Mouse (Mus musculus) kidney, embryonic 15.5 days (tissue): ENCODE measurements around the gene Nfkbil1. TPM values are rescaled to one million over a fixed set of nuclear protein-coding genes. Genes with fewer than 3 reads are reported as not detected.

ENCODE experiments used
- ATAC-seq: fragments of 200-750 bp; cut with Nextera tagmentation; replicated peaks from 2 replicates; pipeline ENCODE4 v1.8.0; 2017; ENCODE audit warnings: moderate TSS enrichment; ENCODE audit not compliant: low FRiP score
- H3K27ac ChIP-seq: fragments of 300-500 bp; sonication (generic); 2 replicates; pipeline ENCODE4 v1.5.1; 2015; ENCODE audit warnings: mild to moderate bottlenecking, inconsistent platforms
- H3K27me3 ChIP-seq: fragments of 300-500 bp; sonication (generic); 2 replicates; pipeline ENCODE4 v1.6.1; 2015; ENCODE audit warnings: inconsistent platforms
- H3K36me3 ChIP-seq: fragments of 300-500 bp; sonication (generic); 2 replicates; pipeline ENCODE4 v1.6.1; 2015; ENCODE audit warnings: inconsistent platforms
- H3K4me1 ChIP-seq: fragments of 300-500 bp; sonication (generic); 2 replicates; pipeline ENCODE4 v1.6.1; 2015; ENCODE audit warnings: inconsistent platforms
- H3K4me2 ChIP-seq: fragments of 300-500 bp; sonication (generic); 2 replicates; pipeline ENCODE4 v1.6.1; 2015; ENCODE audit warnings: moderate library complexity, mild to moderate bottlenecking, inconsistent platforms
- H3K4me3 ChIP-seq: fragments of 300-500 bp; sonication (generic); replicated peaks from 2 replicates; pipeline ENCODE4 v1.5.1; 2015; ENCODE audit warnings: mild to moderate bottlenecking, inconsistent platforms
- H3K9ac ChIP-seq: fragments of 300-500 bp; sonication (generic); 2 replicates; pipeline ENCODE4 v1.6.1; 2015; ENCODE audit warnings: mild to moderate bottlenecking, inconsistent platforms
- H3K9me3 ChIP-seq: fragments of 300-500 bp; sonication (generic); replicated peaks from 2 replicates; pipeline ENCODE4 v1.6.1; 2016; ENCODE audit warnings: inconsistent platforms
- WGBS: fragments of 180-500 bp; shearing (Covaris S2); methylation state at CpG from one replicate; pipeline ENCODE4 v1.1.7; 2015; ENCODE audit warnings: mixed read lengths; 5-methylcytosine and 5-hydroxymethylcytosine counted together
- polyA plus RNA-seq: library from polyadenylated mRNA; unstranded; fragments of >200 nt; fragmentation: Nextera tagmentation; extraction: Ambion mirVana; gene quantifications from 2 replicates; pipeline ENCODE4 v1.2.1, GENCODE M21; 2015

Gene Nfkbil1
- polyA plus RNA-seq, 1 experiment from 2014 or later, result 11.3 TPM

DNA sequence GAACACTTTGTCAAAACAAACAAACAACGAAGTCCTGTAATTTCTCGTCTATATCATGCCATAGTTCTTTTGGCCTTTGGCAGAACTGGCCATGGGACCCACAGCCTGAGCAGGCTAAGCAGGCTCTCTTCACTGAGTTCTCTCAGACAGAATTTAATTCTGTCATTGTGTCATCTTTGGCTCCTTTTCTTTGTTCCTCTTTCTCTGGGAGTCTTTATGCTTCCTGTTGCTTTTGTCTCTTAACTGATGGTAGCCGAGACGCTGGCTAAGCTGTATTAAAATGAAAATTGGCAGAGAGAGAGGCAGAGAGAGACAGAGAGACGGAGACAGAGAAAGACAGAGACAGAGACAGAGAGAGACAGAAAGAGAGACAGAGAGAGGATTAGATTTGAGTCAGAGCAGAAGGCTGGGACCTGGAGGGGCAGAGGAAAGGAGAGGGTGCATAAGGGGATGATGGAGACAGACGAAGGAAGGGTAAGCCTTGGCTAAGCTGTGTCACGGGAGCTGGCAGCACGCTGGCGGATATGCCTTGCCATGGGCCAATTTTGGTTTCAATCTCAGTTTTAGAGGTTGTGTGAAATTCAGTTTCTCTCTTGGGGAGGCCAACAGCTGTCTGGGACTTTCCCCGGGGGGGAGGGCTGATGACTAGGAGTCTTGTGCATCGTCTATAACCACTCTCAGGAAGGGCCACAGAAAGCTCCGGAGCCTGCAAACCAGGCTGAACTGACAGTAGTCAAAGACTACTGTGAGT lies 25.6 kb downstream of the Nfkbil1 start:
- WGBS, result 84% methylated on average over 12 of the region's 12 CpGs
- ATAC-seq, result no peak
- Histone ChIP-seq H3K4me2 (no peak overlapping the region), H3K4me3 (no peak overlapping the region), H3K4me1 (peaks cover 12% of the 10 kb centered on the region; the same call in 1 of the 2 replicates), H3K27ac (no peak overlapping the region), H3K9me3 (no peaks in the 10 kb centered on the region), H3K9ac (no peak overlapping the region), H3K27me3 (0 out of 2 replicates have a peak, but pooled peaks cover 4% of the 10 kb centered on the region), H3K36me3 (no peaks in the 10 kb centered on the region)

DNA sequence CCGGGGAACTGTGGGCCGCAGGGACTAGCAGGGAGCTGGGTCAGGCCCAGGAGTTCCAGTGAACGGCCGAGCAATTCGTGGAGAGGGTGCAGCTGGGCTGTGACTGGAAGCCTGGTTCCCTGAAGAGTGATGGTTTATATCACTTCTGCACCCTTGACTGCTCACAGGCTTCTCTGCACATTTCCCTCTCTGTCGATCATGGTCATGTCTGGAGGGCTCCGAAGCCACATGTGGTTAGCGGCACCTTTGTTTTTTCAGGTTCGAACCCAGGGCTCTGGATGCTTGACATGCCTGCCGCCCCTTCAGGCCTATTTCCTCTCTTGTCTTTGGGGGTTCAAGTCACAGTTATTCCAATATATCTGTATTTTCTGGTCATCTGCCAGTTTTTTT lies 30.2 kb downstream of the Nfkbil1 start:
- ATAC-seq, result 0 out of 2 replicates have a peak, but pooled peaks have one; percentile 33
- WGBS, result 44% methylated on average over 10 of the region's 10 CpGs

DNA sequence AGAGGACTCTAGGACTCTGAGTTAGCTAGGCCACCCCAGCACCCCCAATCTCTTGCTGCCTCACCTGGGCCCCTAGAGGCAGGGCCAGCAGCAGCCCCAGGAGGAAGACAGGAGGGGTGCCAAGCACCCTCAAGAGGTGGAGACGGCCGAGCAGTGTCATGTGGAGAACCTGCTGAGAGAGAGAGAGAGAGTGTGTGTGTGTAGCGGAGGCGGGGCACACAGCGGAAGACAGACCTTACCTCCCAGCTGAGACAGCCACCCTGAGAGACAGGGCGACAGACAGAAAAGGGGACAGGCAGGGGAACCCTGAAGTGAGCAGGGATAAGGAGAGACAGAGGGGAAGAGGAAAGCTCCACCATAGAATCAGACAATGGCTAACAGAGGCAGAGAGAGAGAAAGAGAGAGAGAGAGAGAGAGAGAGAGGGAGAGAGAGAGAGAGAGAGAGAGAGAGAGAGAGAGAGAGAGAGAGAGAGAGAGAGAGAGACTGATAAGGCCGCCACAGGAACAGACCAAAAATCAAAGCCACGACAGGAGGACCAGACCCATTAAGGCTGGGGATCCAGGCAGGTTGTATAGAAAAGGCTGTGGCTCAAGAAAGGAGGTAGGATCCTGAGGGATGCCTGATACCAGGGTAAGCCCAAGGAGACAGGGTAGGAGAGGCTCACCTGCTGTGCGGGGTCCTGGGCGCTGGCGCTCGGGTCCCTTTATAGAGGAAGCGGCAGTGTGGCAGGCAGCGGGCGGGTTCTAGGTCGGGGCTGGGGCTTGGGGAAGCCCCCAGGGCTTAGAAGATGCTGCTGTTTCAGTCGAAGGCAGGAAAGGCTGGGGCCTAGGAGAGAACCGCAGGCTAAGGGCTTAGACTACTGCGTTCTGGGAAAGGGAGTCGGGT lies 30.9 kb downstream of the Nfkbil1 start, which contains the start of gene Lta:
Lta (minus strand) TSS at position 858 of the 886 bp plus-strand sequence.
- H3K9me3 ChIP-seq, result no peaks in the 10 kb centered on the region
- no peak within 1 kb of the TSS for H3K9ac ChIP-seq
- WGBS, result 38% methylated on average over 20 of the region's 20 CpGs
- peaks cover 53% of the 10 kb centered on the region for H3K27me3 ChIP-seq
- peaks cover 10% of the 10 kb centered on the region for H3K4me1 ChIP-seq
- no peaks in the 10 kb centered on the region for H3K36me3 ChIP-seq
- no peak within 1 kb of the TSS for H3K4me3 ChIP-seq
- no peak within 1 kb of the TSS for H3K4me2 ChIP-seq
- H3K27ac ChIP-seq, result no peak within 1 kb of the TSS
- no peak for ATAC-seq

More for the DNA sequence above, 30.2 kb downstream of the Nfkbil1 start:
- Histone ChIP-seq H3K36me3 (no peaks in the 10 kb centered on the region), H3K27ac (no peak overlapping the region), H3K27me3 (peaks cover 47% of the 10 kb centered on the region), H3K4me3 (no peak overlapping the region), H3K9me3 (no peaks in the 10 kb centered on the region), H3K4me2 (no peak overlapping the region), H3K4me1 (peaks cover 10% of the 10 kb centered on the region), H3K9ac (no peak overlapping the region)

DNA sequence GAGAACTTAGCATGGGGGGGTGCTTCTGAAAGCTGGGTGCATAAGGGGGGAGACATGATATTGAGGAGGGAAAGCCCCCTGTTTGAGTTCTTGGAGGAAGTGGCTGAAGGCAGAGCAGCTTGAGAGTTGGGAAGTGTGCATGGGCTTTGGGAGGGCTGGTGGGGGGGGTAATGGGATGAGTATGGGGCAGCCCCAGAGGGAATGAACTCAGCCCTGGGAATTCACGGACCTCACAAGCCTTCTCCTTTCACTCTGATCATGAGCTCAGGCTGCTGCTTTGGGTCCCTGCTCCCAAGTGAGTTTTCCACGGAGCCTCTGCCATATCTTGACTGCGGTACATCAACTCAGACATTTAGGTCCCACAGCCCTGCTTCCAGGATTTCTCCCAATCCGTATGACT lies 33.1 kb downstream of the Nfkbil1 start:
- Histone ChIP-seq H3K4me3 (no peak overlapping the region), H3K27me3 (peaks cover 66% of the 10 kb centered on the region), H3K36me3 (no peaks in the 10 kb centered on the region), H3K4me2 (no peak overlapping the region), H3K27ac (no peak overlapping the region), H3K9me3 (no peaks in the 10 kb centered on the region), H3K4me1 (peaks cover 10% of the 10 kb centered on the region), H3K9ac (no peak overlapping the region)
- no peak for ATAC-seq
- 78% methylated on average over 4 of the region's 4 CpGs for WGBS

DNA sequence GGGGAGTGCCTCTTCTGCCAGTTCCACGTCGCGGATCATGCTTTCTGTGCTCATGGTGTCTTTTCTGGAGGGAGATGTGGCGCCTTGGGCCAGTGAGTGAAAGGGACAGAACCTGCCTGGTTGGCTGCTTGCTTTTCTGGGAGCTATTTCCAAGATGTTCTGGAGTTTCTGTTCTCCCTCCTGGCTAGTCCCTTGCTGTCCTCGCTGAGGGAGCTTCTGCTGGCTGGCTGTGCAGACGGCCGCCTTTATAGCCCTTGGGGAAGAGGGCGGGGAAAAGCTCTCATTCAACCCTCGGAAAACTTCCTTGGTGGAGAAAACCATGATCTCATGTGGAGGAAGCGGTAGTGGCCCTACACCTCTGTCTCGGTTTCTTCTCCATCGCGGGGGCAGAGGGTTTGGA lies 33.8 kb downstream of the Nfkbil1 start, which contains the start of gene Tnf:
Tnf (minus strand) TSS at position 221 of the 400 bp plus-strand sequence.
- 29% methylated on average over 13 of the region's 13 CpGs for WGBS
- Histone ChIP-seq H3K4me3 (0 out of 2 replicates have a peak within 1 kb of the TSS, but pooled peaks have one; percentile 4), H3K9me3 (no peaks in the 10 kb centered on the region), H3K4me1 (peaks cover 10% of the 10 kb centered on the region), H3K27me3 (peaks cover 70% of the 10 kb centered on the region), H3K36me3 (no peaks in the 10 kb centered on the region), H3K9ac (no peak within 1 kb of the TSS), H3K4me2 (peak within 1 kb of the TSS; percentile 35), H3K27ac (no peak within 1 kb of the TSS)
- ATAC-seq, result no peak

DNA sequence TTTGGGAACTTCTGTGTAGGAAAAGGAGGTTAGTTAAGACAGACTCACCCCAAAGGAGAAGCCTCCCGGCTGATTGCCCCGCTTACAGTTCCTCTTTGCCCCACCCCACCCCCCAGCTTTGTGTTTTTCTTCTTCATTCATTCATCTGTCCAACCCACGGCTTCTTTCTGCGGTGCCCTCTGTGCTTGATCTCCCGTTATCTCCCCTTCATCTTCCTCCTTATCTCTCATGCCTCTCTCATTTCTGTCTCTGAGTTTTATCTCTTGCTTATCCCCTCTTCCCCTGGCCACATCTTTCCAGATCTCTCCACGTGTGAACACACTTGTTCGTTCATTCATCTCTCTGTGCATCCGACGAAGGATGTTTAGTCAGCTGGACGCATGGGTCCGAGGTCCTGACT lies 34.5 kb downstream of the Nfkbil1 start:
- no peak for ATAC-seq
- Histone ChIP-seq H3K9me3 (no peaks in the 10 kb centered on the region), H3K27me3 (peaks cover 77% of the 10 kb centered on the region), H3K27ac (no peak overlapping the region), H3K9ac (no peak overlapping the region), H3K4me3 (no peak overlapping the region), H3K36me3 (no peaks in the 10 kb centered on the region), H3K4me2 (no peak overlapping the region), H3K4me1 (peaks cover 12% of the 10 kb centered on the region)
- 62% methylated on average over 11 of the region's 11 CpGs for WGBS

DNA sequence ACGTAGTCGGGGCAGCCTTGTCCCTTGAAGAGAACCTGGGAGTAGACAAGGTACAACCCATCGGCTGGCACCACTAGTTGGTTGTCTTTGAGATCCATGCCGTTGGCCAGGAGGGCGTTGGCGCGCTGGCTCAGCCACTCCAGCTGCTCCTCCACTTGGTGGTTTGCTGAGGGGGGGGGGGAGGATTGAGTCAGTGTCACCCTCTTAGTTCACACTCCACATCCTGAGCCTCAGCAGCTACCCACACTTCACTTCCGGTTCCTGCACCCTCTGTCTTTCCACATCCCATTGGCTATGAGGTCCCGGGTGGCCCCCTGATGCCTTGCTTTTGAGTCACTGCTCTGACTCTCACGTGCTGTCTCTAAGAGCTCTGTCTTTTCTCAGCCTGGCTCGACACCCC lies 35.2 kb downstream of the Nfkbil1 start:
- Histone ChIP-seq H3K27ac (no peak overlapping the region), H3K36me3 (no peaks in the 10 kb centered on the region), H3K9ac (no peak overlapping the region), H3K4me3 (no peak overlapping the region), H3K27me3 (peaks cover 83% of the 10 kb centered on the region), H3K9me3 (no peaks in the 10 kb centered on the region), H3K4me1 (peaks cover 19% of the 10 kb centered on the region), H3K4me2 (no peak overlapping the region)
- WGBS, result 89% methylated on average over 11 of the region's 11 CpGs
- ATAC-seq, result no peak

DNA sequence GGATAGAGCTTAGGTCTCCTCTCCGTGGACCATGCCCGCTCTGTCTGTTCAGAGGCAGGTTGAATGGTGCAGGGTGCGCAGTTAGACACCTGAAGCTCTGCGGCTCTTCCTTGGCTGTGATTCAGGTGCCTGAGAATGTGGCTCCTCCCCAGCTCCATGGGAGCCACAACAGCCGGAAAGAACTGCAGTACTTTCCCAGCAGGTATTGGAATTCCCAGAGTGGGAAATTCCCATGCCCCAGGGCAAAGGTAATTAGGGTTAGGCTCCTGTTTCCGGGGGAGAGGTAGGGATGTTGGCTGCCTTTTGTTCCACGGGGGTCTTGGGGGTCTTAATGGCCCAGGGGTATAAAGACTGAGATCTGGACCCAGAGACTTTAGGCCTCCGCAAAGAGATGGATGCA lies 36.6 kb downstream of the Nfkbil1 start:
- Histone ChIP-seq H3K36me3 (no peaks in the 10 kb centered on the region), H3K27me3 (peaks cover 88% of the 10 kb centered on the region), H3K9me3 (no peaks in the 10 kb centered on the region), H3K9ac (no peak overlapping the region), H3K4me2 (no peak overlapping the region), H3K4me1 (peaks cover 26% of the 10 kb centered on the region), H3K27ac (no peak overlapping the region), H3K4me3 (no peak overlapping the region)
- ATAC-seq, result no peak
- 31% methylated on average over 8 of the region's 8 CpGs for WGBS

DNA sequence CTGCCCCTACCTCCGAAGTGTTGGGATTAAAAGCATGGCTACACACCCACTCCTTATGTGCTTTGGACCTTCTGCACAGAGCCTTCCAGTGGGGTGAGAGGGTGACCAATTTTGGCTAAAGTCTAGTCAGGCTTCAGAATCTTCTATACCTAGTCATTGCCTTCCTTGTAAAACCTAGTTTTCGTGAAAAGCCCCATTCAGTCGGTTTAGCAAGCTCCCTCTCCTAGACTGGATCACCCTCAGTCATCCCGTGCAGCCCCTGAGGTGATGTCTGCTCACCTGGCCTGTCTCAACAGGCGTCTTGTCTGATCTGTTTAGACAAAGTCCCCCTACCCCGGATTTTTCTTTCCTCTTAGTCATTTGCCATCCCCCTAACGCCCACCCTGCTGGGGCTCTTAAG lies 37.6 kb downstream of the Nfkbil1 start:
- ATAC-seq, result no peak
- 71% methylated on average over 7 of the region's 7 CpGs for WGBS
- H3K27ac ChIP-seq, result no peak overlapping the region

DNA sequence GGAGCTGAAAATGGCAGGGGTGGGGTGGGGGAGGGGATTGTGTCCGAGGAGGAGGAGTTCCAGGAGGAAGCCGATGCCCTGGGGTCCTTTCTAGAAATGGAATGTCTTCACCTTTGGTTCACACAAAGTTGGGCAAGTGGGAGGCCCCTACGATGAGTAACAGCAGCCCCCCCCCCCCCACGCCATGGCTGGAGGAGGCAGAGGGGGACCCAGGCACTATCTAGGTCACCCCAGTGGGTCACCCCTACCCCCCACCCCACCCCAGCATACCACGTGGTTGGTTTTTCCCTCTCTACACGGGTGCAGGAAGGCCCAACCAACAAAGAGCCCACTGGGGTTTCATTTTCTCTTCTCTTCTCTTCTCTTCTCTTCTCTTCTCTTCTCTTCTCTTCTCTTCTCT lies 38.5 kb downstream of the Nfkbil1 start:
- H3K4me2 ChIP-seq, result no peak overlapping the region
- no peaks in the 10 kb centered on the region for H3K9me3 ChIP-seq
- H3K4me3 ChIP-seq, result no peak overlapping the region
- H3K36me3 ChIP-seq, result no peaks in the 10 kb centered on the region
- peaks cover 78% of the 10 kb centered on the region for H3K27me3 ChIP-seq
- H3K27ac ChIP-seq, result no peak overlapping the region
- peaks cover 26% of the 10 kb centered on the region for H3K4me1 ChIP-seq
- ATAC-seq, result no peak
- WGBS, result 46% methylated on average over 6 of the region's 6 CpGs
- H3K9ac ChIP-seq, result no peak overlapping the region

More for the DNA sequence above, 37.6 kb downstream of the Nfkbil1 start:
- H3K9me3 ChIP-seq, result no peaks in the 10 kb centered on the region
- no peak overlapping the region for H3K9ac ChIP-seq
- H3K27me3 ChIP-seq, result peaks cover 87% of the 10 kb centered on the region
- no peak overlapping the region for H3K4me2 ChIP-seq
- H3K36me3 ChIP-seq, result no peaks in the 10 kb centered on the region
- no peak overlapping the region for H3K4me3 ChIP-seq
- H3K4me1 ChIP-seq, result peaks cover 26% of the 10 kb centered on the region

DNA sequence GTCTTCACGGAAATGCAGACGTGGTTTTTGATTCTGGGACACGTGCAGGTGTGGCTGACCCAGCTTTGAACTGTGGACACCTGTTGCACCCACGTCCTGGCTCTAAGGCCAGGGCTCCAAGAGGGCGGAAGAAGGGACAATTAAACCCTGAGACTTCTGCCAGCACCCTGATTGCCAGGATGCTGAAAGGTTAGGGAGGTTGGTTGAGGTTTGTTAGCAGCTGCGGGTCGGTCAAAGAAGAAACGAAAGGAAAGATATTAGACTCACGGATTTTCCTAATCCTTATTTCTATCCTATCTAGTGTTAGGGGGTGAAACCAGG lies 39.3 kb downstream of the Nfkbil1 start:
- Histone ChIP-seq H3K4me3 (peak overlapping the region; percentile 49), H3K36me3 (no peaks in the 10 kb centered on the region), H3K9me3 (no peaks in the 10 kb centered on the region), H3K4me1 (peaks cover 22% of the 10 kb centered on the region), H3K27me3 (peaks cover 70% of the 10 kb centered on the region), H3K4me2 (peak overlapping the region; percentile 83), H3K9ac (no peak overlapping the region), H3K27ac (no peak overlapping the region)
- ATAC-seq, result 0 out of 2 replicates have a peak, but pooled peaks have one; percentile 31
- 29% methylated on average over 9 of the region's 9 CpGs for WGBS
